Mouse (Mus musculus) liver, embryonic 14.5 days (tissue): Measurements from ENCODE around the gene Msi1.

Source experiments
- CTCF ChIP-seq: IDR thresholded peaks from 2 replicates; pipeline ENCODE4 v1.5.1; 2016; ENCODE audit warnings: antibody characterized with exemption, low read depth, control low read depth
- EP300 ChIP-seq: IDR thresholded peaks from 2 replicates; pipeline ENCODE4 v1.6.1; 2016; ENCODE audit warnings: antibody characterized with exemption, low read depth

DNA sequence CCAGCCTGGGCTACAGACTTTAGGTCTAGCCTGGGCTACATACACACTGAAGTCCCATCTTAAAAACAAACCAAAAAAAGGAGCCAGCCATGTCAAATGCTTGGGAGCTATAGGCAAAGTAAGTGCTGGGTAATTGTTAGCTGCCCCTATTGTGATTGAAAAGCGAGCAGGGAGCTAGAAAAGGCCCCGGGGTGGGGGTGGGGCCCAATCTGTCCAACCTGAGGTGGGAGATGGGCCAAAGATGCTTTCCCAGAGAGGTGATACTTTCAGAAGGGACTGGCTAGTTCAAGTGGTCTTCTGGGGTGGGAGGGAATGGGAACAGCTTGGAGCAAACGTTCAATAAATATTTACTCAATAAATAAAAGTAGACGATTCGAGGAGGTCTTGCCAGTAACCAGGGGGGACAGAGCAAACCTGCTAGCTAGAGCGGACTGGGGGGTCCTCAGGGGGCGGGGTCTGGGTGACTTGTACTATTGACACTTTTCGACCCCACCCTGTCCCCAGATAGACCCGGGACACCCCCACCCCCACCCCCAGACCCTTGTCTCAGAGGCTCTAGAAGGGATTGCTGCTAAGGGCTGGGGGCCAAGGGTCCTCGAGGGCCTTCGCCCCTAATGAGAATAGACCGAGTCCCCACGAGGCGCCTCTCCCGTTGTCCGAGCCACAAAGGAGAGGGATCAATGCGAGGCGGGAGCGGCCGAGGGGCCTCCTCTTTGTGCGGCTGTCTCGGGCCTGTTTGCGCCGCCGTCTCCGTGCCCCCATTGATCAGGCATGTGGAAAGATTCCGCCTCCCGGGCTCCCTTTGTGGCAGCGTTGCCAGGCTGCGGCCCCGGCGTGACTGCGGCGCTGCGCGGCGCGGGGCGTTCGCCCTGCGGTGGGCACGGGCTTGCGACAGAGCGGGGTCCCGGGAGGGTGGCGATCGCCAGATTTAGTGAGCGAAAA is 31.3 kb upstream of the Msi1 start:
- TF ChIP-seq CTCF (no peak), EP300 (no peak)
